Mouse (Mus musculus) midbrain, embryonic 16.5 days (tissue): ENCODE results near the gene Bag3. TPM values are rescaled to one million over a fixed set of nuclear protein-coding genes. Genes with fewer than 3 reads are reported as not detected.

Source experiments
- ATAC-seq: fragments of 200-750 bp; cut with Nextera tagmentation; 2 replicates; pipeline ENCODE4 v1.8.0; 2017; ENCODE audit warnings: moderate TSS enrichment
- H3K27ac ChIP-seq: fragments of 300-500 bp; sonication (generic); 2 replicates; pipeline ENCODE4 v1.5.1; 2014; ENCODE audit warnings: mild to moderate bottlenecking, low read length, mixed read lengths
- H3K27me3 ChIP-seq: fragments of 300-500 bp; sonication (generic); 2 replicates; pipeline ENCODE4 v1.6.1; 2014; ENCODE audit warnings: low read depth, low read length, mixed read lengths; ENCODE audit not compliant: control insufficient read depth, insufficient read depth
- H3K36me3 ChIP-seq: fragments of 300-500 bp; sonication (generic); 2 replicates; pipeline ENCODE4 v1.6.1; 2014; ENCODE audit warnings: mild to moderate bottlenecking, low read length, moderate library complexity, mixed read lengths; ENCODE audit not compliant: control insufficient read depth, insufficient read depth
- H3K4me1 ChIP-seq: fragments of 300-500 bp; sonication (generic); 2 replicates; pipeline ENCODE4 v1.6.1; 2014; ENCODE audit warnings: mild to moderate bottlenecking, low read length, mixed read lengths; ENCODE audit not compliant: control insufficient read depth, insufficient read depth
- H3K4me2 ChIP-seq: fragments of 300-500 bp; sonication (generic); 2 replicates; pipeline ENCODE4 v1.6.1; 2014; ENCODE audit warnings: mild to moderate bottlenecking, low read length, mixed read lengths
- H3K4me3 ChIP-seq: fragments of 300-500 bp; sonication (generic); 2 replicates; pipeline ENCODE4 v1.5.1; 2014; ENCODE audit warnings: low read depth, mild to moderate bottlenecking, low read length, moderate library complexity, mixed read lengths
- H3K9ac ChIP-seq: fragments of 300-500 bp; sonication (generic); 2 replicates; pipeline ENCODE4 v1.6.1; 2014; ENCODE audit warnings: low read depth, low read length, mixed read lengths
- H3K9me3 ChIP-seq: fragments of 300-500 bp; sonication (generic); replicated peaks from 2 replicates; pipeline ENCODE4 v1.6.1; 2014; ENCODE audit warnings: mild to moderate bottlenecking, low read length, mixed read lengths; ENCODE audit not compliant: control insufficient read depth, poor library complexity, severe bottlenecking
- WGBS: fragments of 180-500 bp; shearing (Covaris S2); extraction: QIAGEN DNeasy Blood & Tissue Kit; methylation state at CpG from one replicate; pipeline ENCODE4 v1.1.7; 2014; 5-methylcytosine and 5-hydroxymethylcytosine counted together
- polyA plus RNA-seq: library from polyadenylated mRNA; unstranded; fragments of >200 nt; fragmentation: Nextera tagmentation; extraction: Ambion mirVana; gene quantifications from 2 replicates; pipeline ENCODE4 v1.2.1, GENCODE M21; 2015

Gene Bag3
- polyA plus RNA-seq, 1 experiment from 2014 or later = 2.8 TPM

DNA sequence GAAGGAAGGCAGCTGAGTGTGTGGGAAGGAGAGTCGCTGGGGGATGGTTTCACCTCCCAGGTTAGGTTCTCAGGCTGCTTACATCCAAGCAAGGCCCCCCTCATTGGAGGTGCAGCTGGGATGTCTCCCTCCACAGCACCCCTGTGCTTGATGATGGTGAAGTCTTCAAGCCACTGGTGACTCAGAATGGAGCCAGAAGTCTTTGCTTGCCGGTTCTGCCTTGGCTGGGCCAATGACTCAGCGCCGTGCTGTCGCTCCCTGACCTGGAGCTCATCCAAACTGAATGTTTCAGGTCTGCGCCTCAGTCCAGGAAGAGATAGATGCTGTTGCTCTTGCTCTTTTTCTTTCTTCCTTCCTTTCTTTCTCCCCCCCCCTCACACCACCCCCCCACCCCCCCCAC lies 8.5 kb downstream of the Bag3 start:
- WGBS = 73% methylated on average over 6 of the region's 6 CpGs
- H3K4me2 ChIP-seq = no peak overlapping the region
- ATAC-seq = no peak
- H3K27me3 ChIP-seq = no peaks in the 10 kb centered on the region
- H3K36me3 ChIP-seq = no peaks in the 10 kb centered on the region
- no peaks in the 10 kb centered on the region for H3K9me3 ChIP-seq
- no peak overlapping the region for H3K9ac ChIP-seq
- 0 out of 2 replicates have a peak overlapping the region, but pooled peaks have one; percentile 1 for H3K27ac ChIP-seq
- peaks cover 46% of the 10 kb centered on the region for H3K4me1 ChIP-seq
- H3K4me3 ChIP-seq = no peak overlapping the region

DNA sequence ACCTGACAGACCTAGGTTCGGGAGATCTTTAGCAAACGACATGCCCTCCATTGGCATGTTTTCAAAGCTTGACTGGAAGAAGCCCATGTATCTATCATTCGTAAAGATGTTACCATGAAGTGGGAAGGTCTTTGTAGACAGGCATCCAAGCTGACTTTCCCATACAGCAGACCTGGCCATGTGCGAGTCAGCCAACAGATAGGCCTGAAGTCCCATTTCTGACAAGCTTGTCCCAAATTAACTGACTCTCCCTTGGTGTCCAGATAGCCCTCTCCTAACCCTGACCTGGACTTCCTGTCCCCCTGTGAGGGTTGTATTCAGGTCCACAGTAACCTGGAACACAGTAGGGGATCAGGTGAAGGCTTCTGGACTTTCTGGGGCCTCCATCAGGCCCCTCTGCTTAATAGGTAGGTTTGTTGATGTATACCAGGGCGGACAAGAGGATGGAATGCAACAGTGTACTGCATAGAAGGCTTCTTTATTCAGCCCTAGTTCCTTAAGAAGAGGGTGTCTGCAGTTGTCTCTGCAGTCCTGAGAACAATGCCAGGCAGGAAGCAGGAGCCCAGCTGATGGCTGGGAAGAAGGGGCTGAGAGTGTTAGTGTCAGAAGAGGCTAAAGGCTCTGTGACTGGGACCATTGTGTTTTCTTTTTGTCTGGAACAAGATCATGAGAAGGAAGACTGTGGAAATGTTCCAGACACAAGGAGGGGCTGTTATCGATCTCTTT lies 9.2 kb downstream of the Bag3 start:
- Histone ChIP-seq H3K27ac (no peak overlapping the region), H3K4me3 (no peak overlapping the region), H3K4me1 (peaks cover 46% of the 10 kb centered on the region), H3K4me2 (no peak overlapping the region), H3K9me3 (no peaks in the 10 kb centered on the region), H3K9ac (no peak overlapping the region), H3K27me3 (no peaks in the 10 kb centered on the region), H3K36me3 (no peaks in the 10 kb centered on the region)
- 77% methylated on average over 6 of the region's 6 CpGs for WGBS
- ATAC-seq = no peak

DNA sequence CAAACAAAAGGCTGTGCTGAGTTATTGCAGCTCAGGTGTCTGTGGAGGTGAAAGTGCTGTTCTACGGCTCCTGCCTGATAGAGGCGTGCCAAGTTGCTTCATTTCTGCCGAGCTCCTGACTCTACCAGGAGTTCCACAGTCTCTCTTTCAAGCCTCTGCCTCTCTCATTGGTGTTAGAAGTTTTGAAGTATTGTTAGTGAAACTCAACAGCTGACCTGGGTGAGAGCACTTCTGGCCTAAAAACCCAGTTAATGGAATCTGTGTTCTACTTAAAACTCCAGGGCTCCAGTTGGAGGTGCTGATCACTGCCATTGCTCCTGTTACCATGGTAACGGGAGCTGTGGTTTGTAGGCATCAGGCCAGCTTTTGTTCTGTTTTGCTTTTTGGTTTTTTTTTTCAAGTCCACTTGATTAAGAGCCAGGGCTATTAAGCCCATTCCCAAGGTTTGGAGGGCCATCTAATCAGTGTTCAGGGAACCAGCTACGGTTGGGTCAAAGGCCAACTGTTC lies 11.6 kb downstream of the Bag3 start:
- ATAC-seq = no peak
- Histone ChIP-seq H3K4me3 (no peak overlapping the region), H3K4me2 (no peak overlapping the region), H3K27me3 (no peaks in the 10 kb centered on the region), H3K4me1 (peaks cover 42% of the 10 kb centered on the region), H3K9me3 (no peaks in the 10 kb centered on the region), H3K27ac (peak overlapping the region; percentile 68), H3K36me3 (no peaks in the 10 kb centered on the region), H3K9ac (no peak overlapping the region)
- WGBS = 32% methylated on average over 5 of the region's 5 CpGs

DNA sequence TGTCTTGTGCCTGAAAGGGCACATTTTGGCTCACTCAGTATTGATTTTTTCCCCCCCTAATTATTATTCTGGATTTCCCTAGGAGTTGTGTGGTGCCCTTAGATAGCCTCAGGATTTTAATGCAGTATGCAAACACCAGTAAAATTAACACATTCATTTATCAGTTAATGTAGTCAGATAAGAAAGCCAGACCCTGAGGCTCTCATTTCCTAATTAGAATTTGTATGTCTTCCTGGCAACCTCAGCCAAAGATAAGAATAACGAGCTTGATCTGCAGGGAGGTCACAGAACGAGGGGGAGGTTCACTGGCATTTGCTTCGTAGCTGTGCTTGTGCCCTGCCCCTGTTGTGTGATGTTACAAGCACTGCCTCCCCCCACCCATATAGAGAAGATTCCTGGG lies 12.7 kb downstream of the Bag3 start:
- no peak for ATAC-seq
- Histone ChIP-seq H3K36me3 (no peaks in the 10 kb centered on the region), H3K4me2 (no peak overlapping the region), H3K9me3 (no peaks in the 10 kb centered on the region), H3K27ac (peak overlapping the region; percentile 68), H3K27me3 (no peaks in the 10 kb centered on the region), H3K4me3 (no peak overlapping the region), H3K4me1 (peaks cover 31% of the 10 kb centered on the region), H3K9ac (no peak overlapping the region)
- WGBS = 23% methylated on average over 3 of the region's 3 CpGs

DNA sequence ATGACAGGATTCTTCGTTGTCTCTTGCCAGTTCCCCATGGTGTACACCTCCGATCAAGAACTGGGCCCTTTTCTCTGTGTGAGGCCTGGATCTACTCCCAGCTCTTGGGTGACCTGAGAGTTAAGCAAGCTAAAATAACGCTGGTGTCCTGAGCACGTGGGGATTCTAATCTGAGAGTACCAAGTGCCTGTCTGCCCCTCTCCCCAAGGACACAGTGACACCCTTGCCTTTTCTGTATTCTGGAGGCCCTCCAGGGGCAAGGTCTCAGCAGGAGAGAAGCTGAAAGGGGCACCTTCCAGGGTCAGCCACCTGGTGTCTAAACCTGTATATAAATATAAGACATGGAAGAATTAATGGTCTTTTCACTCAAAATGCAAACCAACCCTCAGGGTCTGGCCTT lies 14.3 kb downstream of the Bag3 start:
- ATAC-seq = no peak
- Histone ChIP-seq H3K36me3 (no peaks in the 10 kb centered on the region), H3K9me3 (no peaks in the 10 kb centered on the region), H3K27ac (no peak overlapping the region), H3K4me2 (no peak overlapping the region), H3K4me3 (no peak overlapping the region), H3K9ac (no peak overlapping the region), H3K27me3 (no peaks in the 10 kb centered on the region), H3K4me1 (peaks cover 23% of the 10 kb centered on the region)
- 81% methylated on average over 4 of the region's 4 CpGs for WGBS

DNA sequence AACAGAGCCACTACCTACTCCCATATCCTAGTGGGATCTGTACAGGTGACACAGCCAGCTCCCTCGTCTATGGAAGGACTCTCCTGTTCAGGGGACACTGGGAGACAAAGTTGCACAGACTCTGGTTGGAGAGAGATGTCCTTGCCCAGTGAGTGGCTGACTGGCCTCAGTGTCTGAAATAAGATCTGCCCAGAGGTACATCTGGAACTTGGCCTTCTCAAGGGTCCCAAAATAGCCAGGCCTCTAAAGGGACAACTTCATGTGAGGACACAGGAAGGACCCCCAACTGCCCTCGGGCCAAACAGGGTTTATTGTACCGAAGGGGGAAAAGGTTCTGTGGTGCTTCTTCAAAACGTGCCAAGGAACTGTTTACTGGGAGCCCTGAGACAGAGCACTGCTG lies 14.8 kb downstream of the Bag3 start:
- no peaks in the 10 kb centered on the region for H3K27me3 ChIP-seq
- H3K9ac ChIP-seq = no peak overlapping the region
- no peak for ATAC-seq
- H3K36me3 ChIP-seq = no peaks in the 10 kb centered on the region
- H3K4me3 ChIP-seq = no peak overlapping the region
- no peak overlapping the region for H3K4me2 ChIP-seq
- peaks cover 23% of the 10 kb centered on the region for H3K4me1 ChIP-seq
- 68% methylated on average over 4 of the region's 4 CpGs for whole genome bisulfite sequencing
- H3K9me3 ChIP-seq = no peaks in the 10 kb centered on the region
- no peak overlapping the region for H3K27ac ChIP-seq

DNA sequence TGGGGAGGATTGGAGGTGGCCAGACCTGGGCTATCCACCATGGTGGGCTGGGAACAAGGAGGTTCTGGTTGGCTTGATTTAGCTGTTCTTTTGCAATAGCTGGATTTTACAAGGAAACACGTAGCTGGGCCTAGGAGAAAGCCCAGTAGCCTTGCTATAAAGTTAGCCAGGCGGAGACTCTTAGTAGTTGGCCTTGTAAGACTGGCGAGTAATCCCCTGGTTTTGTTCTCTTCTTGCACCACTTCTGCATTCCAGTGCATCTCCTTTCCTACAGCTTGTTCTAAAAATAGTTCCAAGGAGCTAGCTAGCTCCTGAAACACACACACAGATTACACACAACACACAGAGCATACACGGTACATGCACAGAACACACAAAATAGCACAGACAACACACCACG lies 15.4 kb downstream of the Bag3 start:
- H3K9ac ChIP-seq = no peak overlapping the region
- H3K4me2 ChIP-seq = no peak overlapping the region
- no peak for ATAC-seq
- no peaks in the 10 kb centered on the region for H3K27me3 ChIP-seq
- peaks cover 23% of the 10 kb centered on the region for H3K4me1 ChIP-seq
- no peak overlapping the region for H3K4me3 ChIP-seq
- 68% methylated on average over 5 of the region's 5 CpGs for WGBS
- no peaks in the 10 kb centered on the region for H3K36me3 ChIP-seq
- H3K27ac ChIP-seq = no peak overlapping the region
- no peaks in the 10 kb centered on the region for H3K9me3 ChIP-seq

DNA sequence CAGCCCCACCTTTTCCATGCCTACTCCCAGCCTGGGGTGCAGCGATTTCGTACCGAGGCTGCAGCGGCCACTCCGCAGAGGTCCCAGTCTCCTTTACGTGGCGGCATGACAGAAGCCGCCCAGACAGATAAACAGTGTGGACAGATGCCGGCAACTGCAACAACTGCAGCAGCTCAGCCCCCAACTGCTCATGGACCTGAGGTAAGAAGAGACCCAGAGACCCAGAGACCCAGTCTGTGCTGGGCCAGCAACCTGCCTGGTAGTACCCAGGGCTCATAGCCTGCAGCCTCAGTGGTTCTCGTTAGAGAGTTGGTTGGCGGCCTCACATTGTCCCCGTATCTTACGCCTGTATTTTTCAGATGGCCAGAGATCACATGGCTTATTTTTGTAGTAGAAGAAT lies 16.7 kb downstream of the Bag3 start:
- ATAC-seq = no peak
- 92% methylated on average over 13 of the region's 13 CpGs for WGBS
- no peaks in the 10 kb centered on the region for H3K9me3 ChIP-seq

DNA sequence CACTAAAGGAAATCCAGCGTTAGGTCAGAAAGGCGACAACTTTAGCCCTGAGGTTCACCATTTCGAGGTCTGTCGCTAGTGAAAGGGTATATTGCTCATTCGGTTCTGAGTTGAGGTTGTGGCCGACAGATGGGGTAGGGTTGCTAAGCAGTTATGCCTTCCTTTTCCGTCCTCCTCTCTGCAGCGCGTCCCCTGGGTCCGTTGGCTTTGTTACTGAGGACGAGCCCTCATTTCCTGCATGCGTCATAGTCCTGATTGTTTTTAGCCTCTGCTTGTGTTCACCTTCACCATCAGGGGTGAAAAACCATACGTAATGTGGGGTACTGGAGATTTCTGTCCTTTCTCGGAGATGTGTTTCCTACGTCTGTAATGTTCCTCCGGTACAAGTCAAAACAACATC lies 17.3 kb downstream of the Bag3 start:
- Histone ChIP-seq H3K27ac (no peak overlapping the region), H3K27me3 (no peaks in the 10 kb centered on the region), H3K36me3 (no peaks in the 10 kb centered on the region), H3K4me3 (no peak overlapping the region), H3K9ac (no peak overlapping the region), H3K4me1 (peaks cover 12% of the 10 kb centered on the region), H3K4me2 (no peak overlapping the region), H3K9me3 (no peaks in the 10 kb centered on the region)
- ATAC-seq = no peak
- 87% methylated on average over 16 of the region's 16 CpGs for WGBS

More for the DNA sequence above, 16.7 kb downstream of the Bag3 start:
- Histone ChIP-seq H3K36me3 (no peaks in the 10 kb centered on the region), H3K9ac (no peak overlapping the region), H3K4me1 (peaks cover 18% of the 10 kb centered on the region), H3K4me2 (no peak overlapping the region), H3K27me3 (no peaks in the 10 kb centered on the region), H3K4me3 (no peak overlapping the region), H3K27ac (no peak overlapping the region)
